Mouse (Mus musculus) cerebellum, postnatal 25 days (tissue): Measurements from ENCODE around the gene C130032M10Rik.

Experiments used
- DNase-seq, 2 experiments: peaks; one replicate each; pipeline ENCODE4 v3.0.0; 2021; ENCODE audit warnings: mixed read lengths in 2 of 2

C130032M10Rik gene

DNA sequence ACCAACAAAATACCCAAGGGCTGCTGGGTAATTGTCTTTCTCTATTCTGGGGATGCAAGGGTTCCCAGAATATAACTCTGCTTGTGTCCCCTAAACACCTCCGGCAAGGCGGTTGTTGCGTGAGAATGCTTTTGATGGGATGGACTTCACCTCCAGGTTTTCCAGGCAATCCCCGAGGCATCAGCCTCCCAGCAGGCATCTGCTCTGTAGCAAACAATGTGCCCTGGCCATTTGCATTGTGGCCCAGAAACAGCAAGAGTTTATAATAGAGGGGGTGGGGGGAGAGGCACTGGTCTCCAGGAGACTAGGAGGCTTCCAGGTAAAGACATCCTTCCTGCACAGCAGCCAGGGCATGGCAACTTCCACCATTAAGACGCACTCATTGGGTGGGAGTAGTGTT, 33.6 kb downstream of the C130032M10Rik start:
- no peak for DNase-seq

- no peak for DNase-seq
Measured at GRCm38 (mm10) chr9:114550033-114550432, 34.5 kb downstream of the C130032M10Rik start.

- DNase-seq, result no peak
Measured at GRCm38 (mm10) chr9:114553828-114554227, 38.3 kb downstream of the C130032M10Rik start.

- no peak for DNase-seq
Measured at GRCm38 (mm10) chr9:114554355-114554979, 39.0 kb downstream of the C130032M10Rik start.

- DNase-seq, result no peak
Measured at GRCm38 (mm10) chr9:114556276-114556855, 40.9 kb downstream of the C130032M10Rik start.

GRCm38 (mm10) chr9:114557086-114557485, 41.6 kb downstream of the C130032M10Rik start:
- DNase-seq, result no peak

DNA sequence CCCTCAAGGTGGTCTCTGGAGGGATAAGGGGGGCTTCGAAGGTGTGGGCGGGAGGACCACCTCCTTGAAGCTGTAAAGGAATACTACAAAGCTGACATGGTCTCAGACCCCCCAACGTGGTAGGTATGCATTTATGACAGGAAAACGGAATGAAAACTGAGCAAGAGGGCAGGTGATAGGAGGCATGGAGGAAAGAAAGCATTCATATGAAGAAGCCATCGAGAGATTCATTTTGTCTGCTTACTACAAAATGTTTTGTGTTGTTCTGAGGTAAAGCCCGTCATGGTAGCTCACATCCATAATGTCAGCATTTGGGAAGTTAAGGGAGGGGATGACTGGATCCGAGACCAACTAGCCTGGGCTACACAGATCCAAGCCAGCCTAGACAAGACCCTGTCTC, 44.6 kb downstream of the C130032M10Rik start:
- no peak for DNase-seq

- DNase-seq, result no peak
Measured at GRCm38 (mm10) chr9:114560771-114561670, 45.5 kb downstream of the C130032M10Rik start.

GRCm38 (mm10) chr9:114561671-114561971, 46.1 kb downstream of the C130032M10Rik start:
- no peak for DNase-seq

DNA sequence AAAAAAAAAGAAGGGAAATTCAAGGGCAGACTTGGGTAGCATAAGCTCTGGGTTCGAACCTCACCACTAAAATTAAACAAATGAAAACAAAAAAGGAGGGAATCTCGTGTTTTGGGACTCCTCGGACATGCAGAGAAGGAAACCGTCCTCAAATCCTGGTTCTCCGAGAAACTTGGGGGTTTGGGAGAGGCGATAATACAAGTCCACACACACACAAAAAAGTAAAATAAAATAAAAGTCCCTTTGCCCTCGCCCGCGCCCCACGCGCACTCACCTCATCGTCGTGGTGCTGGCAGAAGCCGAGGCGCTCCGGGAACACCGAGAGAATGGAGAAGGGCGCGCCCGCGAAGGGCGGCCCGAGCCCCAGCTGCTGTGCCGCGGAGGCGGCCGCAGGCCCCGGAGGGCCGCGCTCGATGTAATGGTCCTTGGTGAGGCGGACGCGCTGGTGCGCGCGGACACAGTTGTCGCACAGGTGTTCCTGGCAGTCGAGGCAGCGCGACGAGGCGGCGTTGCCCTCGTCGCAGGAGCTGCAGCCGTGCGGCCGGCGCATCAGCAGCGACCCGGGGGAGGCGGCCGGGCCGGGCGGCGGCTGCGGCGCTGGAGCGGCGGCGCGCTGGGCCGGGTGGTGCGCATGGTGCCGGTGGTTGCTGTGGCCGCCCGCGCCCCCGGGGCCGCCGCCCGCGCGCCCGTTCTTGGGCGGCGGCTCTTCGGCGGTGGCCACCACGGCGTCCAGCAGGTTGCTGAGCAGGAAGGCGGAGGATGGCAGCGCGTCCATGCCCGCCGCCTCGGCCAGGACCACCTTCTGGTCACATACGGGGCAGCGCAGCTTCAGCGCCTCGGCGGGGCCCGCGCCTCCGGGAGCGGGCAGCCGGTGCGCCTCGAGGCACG, 46.8 kb downstream of the C130032M10Rik start:
- DNase-seq, result no peak

- DNase-seq, result no peak
Measured at GRCm38 (mm10) chr9:114562919-114563751, 47.6 kb downstream of the C130032M10Rik start.

GRCm38 (mm10) chr9:114563761-114564606, 48.5 kb downstream of the C130032M10Rik start, which contains the start of gene Trim71:
Trim71 (minus strand) TSS chr9:114564369.
- no peak for DNase-seq

DNA sequence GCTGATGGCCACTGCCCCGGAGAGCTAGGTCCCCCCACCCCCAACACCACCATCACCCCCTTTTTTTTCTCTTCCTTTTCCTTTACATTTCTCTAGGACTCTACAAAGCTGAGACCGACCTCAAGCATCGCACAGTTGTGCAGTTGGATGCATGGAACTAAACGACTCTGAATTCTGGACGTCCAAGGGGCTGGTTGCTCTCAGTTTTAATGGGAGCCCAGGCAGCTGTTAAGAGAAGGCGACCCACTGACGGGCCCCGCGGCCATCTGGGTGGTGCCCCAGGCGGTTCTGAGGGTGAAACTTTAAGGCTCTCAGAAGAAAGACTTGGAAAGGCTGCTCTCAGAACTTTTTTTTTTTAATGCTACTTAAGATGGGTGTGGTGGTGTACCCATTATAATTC, 49.2 kb downstream of the C130032M10Rik start:
- DNase-seq, result no peak
